Mouse (Mus musculus): ENCODE measurements around the gene Heatr6. TPM values are rescaled to one million over a fixed set of nuclear protein-coding genes. Genes with fewer than 3 reads are reported as not detected.

The Heatr6 gene
- polyA plus RNA-seq, 1 experiment from 2014 or later, result 6.0 TPM

GRCm38 (mm10) chr11:83743525-83743924, 10.0 kb upstream of the Heatr6 start:
- 53% methylated on average over 3 of the region's 3 CpGs for WGBS (ENCODE audit: insufficient replicate concordance)
- H3K9ac ChIP-seq (replicated peaks), result no peak overlapping the region
- H3K36me3 ChIP-seq (replicated peaks; ENCODE audit: insufficient read depth, low read length), result no peaks in the 10 kb centered on the region
- peak overlapping the region; percentile 38; the same call in 1 of the 2 replicates for H3K4me2 ChIP-seq (ENCODE audit: low read depth, low read length)
- H3K27me3 ChIP-seq (ENCODE audit: insufficient read depth, low read length), result no peaks in the 10 kb centered on the region
- peak overlapping the region; percentile 59 for H3K27ac ChIP-seq (ENCODE audit: low read depth)
- no peak overlapping the region for H3K4me3 ChIP-seq (ENCODE audit: low read depth, low read length)
- ATAC-seq, result no peak
- no peak for DNase-seq
- no peak for TF ChIP-seq CTCF (IDR thresholded peaks at IDR 0.05; ENCODE audit: low read depth)
- no peak for TF ChIP-seq EP300 (IDR thresholded peaks at IDR 0.05; ENCODE audit: low read depth)
- H3K9me3 ChIP-seq (ENCODE audit: low read length), result no peaks in the 10 kb centered on the region
- H3K4me1 ChIP-seq (ENCODE audit: insufficient read depth), result peaks cover 33% of the 10 kb centered on the region

GRCm38 (mm10) chr11:83746152-83746551, 7.3 kb upstream of the Heatr6 start:
- H3K36me3 ChIP-seq (replicated peaks; ENCODE audit: insufficient read depth, low read length), result no peaks in the 10 kb centered on the region
- peak; percentile 33 for DNase-seq
- peak overlapping the region; percentile 85; the same call in 1 of the 2 replicates for H3K27ac ChIP-seq (ENCODE audit: low read depth)
- no peak for TF ChIP-seq CTCF (IDR thresholded peaks at IDR 0.05; ENCODE audit: low read depth)
- no peak for TF ChIP-seq EP300 (IDR thresholded peaks at IDR 0.05; ENCODE audit: low read depth)
- no peak overlapping the region for H3K9ac ChIP-seq (replicated peaks)
- 44% methylated on average over 4 of the region's 4 CpGs for WGBS (ENCODE audit: insufficient replicate concordance)
- peaks cover 30% of the 10 kb centered on the region for H3K4me1 ChIP-seq (ENCODE audit: insufficient read depth)
- H3K9me3 ChIP-seq (ENCODE audit: low read length), result no peaks in the 10 kb centered on the region
- ATAC-seq, result peak; percentile 13; the same call in 1 of the 2 replicates
- H3K4me2 ChIP-seq (ENCODE audit: low read depth, low read length), result peak overlapping the region; percentile 47; the same call in 1 of the 2 replicates
- no peak overlapping the region for H3K4me3 ChIP-seq (ENCODE audit: low read depth, low read length)
- no peaks in the 10 kb centered on the region for H3K27me3 ChIP-seq (ENCODE audit: insufficient read depth, low read length)

- H3K4me3 ChIP-seq (ENCODE audit: low read depth, low read length), result 0 out of 2 replicates have a peak within 1 kb of the TSS, but pooled peaks have one; percentile 0
- H3K36me3 ChIP-seq (replicated peaks; ENCODE audit: insufficient read depth, low read length), result no peaks in the 10 kb centered on the region
- H3K27me3 ChIP-seq (ENCODE audit: insufficient read depth, low read length), result no peaks in the 10 kb centered on the region
- no peak within 1 kb of the TSS for H3K9ac ChIP-seq (replicated peaks)
- WGBS (ENCODE audit: insufficient replicate concordance), result 58% methylated on average over 5 of the region's 5 CpGs
- peaks cover 30% of the 10 kb centered on the region for H3K4me1 ChIP-seq (ENCODE audit: insufficient read depth)
- ATAC-seq, result no peak
- DNase-seq, result peak; percentile 25
- TF ChIP-seq EP300 (IDR thresholded peaks at IDR 0.05; ENCODE audit: low read depth) (no peak), CTCF (IDR thresholded peaks at IDR 0.05; ENCODE audit: low read depth) (no peak)
- H3K9me3 ChIP-seq (ENCODE audit: low read length), result no peaks in the 10 kb centered on the region
- peak within 1 kb of the TSS; percentile 47 for H3K4me2 ChIP-seq (ENCODE audit: low read depth, low read length)
- peak within 1 kb of the TSS; percentile 85 for H3K27ac ChIP-seq (ENCODE audit: low read depth)
Measured at GRCm38 (mm10) chr11:83746681-83747080, 6.8 kb upstream of the Heatr6 start, which contains the start of gene Wfdc21. Wfdc21 (plus strand) TSS chr11:83746940.

- H3K9me3 ChIP-seq (ENCODE audit: low read length), result no peaks in the 10 kb centered on the region
- ATAC-seq, result peak; percentile 89
- no peaks in the 10 kb centered on the region for H3K27me3 ChIP-seq (ENCODE audit: insufficient read depth, low read length)
- H3K4me1 ChIP-seq (ENCODE audit: insufficient read depth), result peaks cover 26% of the 10 kb centered on the region
- 0 out of 2 replicates have a peak overlapping the region, but pooled peaks have one; percentile 1 for H3K4me3 ChIP-seq (ENCODE audit: low read depth, low read length)
- no peak overlapping the region for H3K9ac ChIP-seq (replicated peaks)
- WGBS (ENCODE audit: insufficient replicate concordance), result 52% methylated on average over 6 of the region's 6 CpGs
- H3K36me3 ChIP-seq (replicated peaks; ENCODE audit: insufficient read depth, low read length), result no peaks in the 10 kb centered on the region
- H3K27ac ChIP-seq (ENCODE audit: low read depth), result peak overlapping the region; percentile 85
- DNase-seq, result peak; percentile 70
- TF ChIP-seq EP300 (IDR thresholded peaks at IDR 0.05; ENCODE audit: low read depth) (peak; percentile 72), CTCF (IDR thresholded peaks at IDR 0.05; ENCODE audit: low read depth) (no peak)
- peak overlapping the region; percentile 47 for H3K4me2 ChIP-seq (ENCODE audit: low read depth, low read length)
Measured at GRCm38 (mm10) chr11:83747376-83748265, 5.9 kb upstream of the Heatr6 start.

GRCm38 (mm10) chr11:83754227-83754626, 731 bp downstream of the Heatr6 start:
- peak overlapping the region; percentile 78 for H3K4me3 ChIP-seq (ENCODE audit: low read depth, low read length)
- H3K36me3 ChIP-seq (replicated peaks; ENCODE audit: insufficient read depth, low read length), result peaks cover 32% of the 10 kb centered on the region
- no peak for DNase-seq
- no peak for TF ChIP-seq EP300 (IDR thresholded peaks at IDR 0.05; ENCODE audit: low read depth)
- TF ChIP-seq CTCF (IDR thresholded peaks at IDR 0.05; ENCODE audit: low read depth), result no peak
- no peak for ATAC-seq
- peaks cover 12% of the 10 kb centered on the region for H3K4me1 ChIP-seq (ENCODE audit: insufficient read depth)
- peak overlapping the region; percentile 80 for H3K9ac ChIP-seq (replicated peaks)
- H3K27me3 ChIP-seq (ENCODE audit: insufficient read depth, low read length), result no peaks in the 10 kb centered on the region
- H3K9me3 ChIP-seq (ENCODE audit: low read length), result no peaks in the 10 kb centered on the region
- H3K4me2 ChIP-seq (ENCODE audit: low read depth, low read length), result peak overlapping the region; percentile 82
- 10% methylated on average over 8 of the region's 8 CpGs for WGBS (ENCODE audit: insufficient replicate concordance)
- peak overlapping the region; percentile 77 for H3K27ac ChIP-seq (ENCODE audit: low read depth)

GRCm38 (mm10) chr11:83767306-83767705, 13.8 kb downstream of the Heatr6 start:
- Histone ChIP-seq H3K4me3 (ENCODE audit: low read depth, low read length) (no peak overlapping the region), H3K4me1 (ENCODE audit: insufficient read depth) (no peaks in the 10 kb centered on the region), H3K4me2 (ENCODE audit: low read depth, low read length) (no peak overlapping the region), H3K27ac (ENCODE audit: low read depth) (no peak overlapping the region), H3K9ac (replicated peaks) (no peak overlapping the region), H3K36me3 (replicated peaks; ENCODE audit: insufficient read depth, low read length) (peaks cover 75% of the 10 kb centered on the region), H3K27me3 (ENCODE audit: insufficient read depth, low read length) (no peaks in the 10 kb centered on the region), H3K9me3 (ENCODE audit: low read length) (no peaks in the 10 kb centered on the region)
- DNase-seq (no peak), ATAC-seq (no peak)
- WGBS (ENCODE audit: insufficient replicate concordance), result 76% methylated on average over 9 of the region's 9 CpGs
- TF ChIP-seq CTCF (IDR thresholded peaks at IDR 0.05; ENCODE audit: low read depth), result no peak
- no peak for TF ChIP-seq EP300 (IDR thresholded peaks at IDR 0.05; ENCODE audit: low read depth)
